Mouse (Mus musculus) liver, postnatal 0 days (tissue): Measurements from ENCODE around the gene Sh2b3.
A peak's percentile ranks its signal among the peaks of the same experiment; 100 is the strongest.

Source experiments
- CTCF ChIP-seq: sonication (generic); IDR thresholded peaks from 2 replicates; pipeline ENCODE4 v1.5.1; 2016; ENCODE audit warnings: antibody characterized with exemption, low read depth
- EP300 ChIP-seq: IDR thresholded peaks from 2 replicates; pipeline ENCODE4 v1.6.1; 2016; ENCODE audit warnings: antibody characterized with exemption, low read depth, mild to moderate bottlenecking

DNA sequence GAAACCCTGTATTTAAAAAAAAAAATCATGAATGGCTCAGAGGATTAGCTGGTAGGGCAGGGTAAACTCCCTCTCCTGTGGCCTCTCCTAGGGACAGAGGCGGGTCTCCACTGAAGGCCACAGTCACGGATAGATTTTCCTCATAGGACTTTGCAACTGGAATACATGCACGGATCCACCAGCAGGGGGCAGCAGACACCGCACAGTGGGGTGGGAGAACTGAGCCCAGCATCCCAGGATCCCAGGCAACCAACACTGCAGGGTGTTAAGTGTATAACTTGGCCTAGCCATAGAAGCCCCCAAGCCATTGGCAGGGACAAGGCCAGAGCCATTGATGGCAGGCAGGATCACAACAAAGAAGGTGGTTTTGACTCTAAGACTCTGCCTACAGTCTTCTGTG, 34.7 kb upstream of the Sh2b3 start:
- peak; percentile 95 for TF ChIP-seq CTCF
- TF ChIP-seq EP300: no peak
